Mouse (Mus musculus) embryonic facial prominence, embryonic 13.5 days (tissue): ENCODE data around the gene Pdzd7. TPM values are rescaled to one million over a fixed set of nuclear protein-coding genes. Genes with fewer than 3 reads are reported as not detected.

Experiments
- ATAC-seq: fragments of 200-750 bp; cut with Nextera tagmentation; 2 replicates; pipeline ENCODE4 v1.8.0; 2017; ENCODE audit warnings: low read depth; ENCODE audit not compliant: insufficient number of reproducible peaks, insufficient read depth, low FRiP score, low TSS enrichment
- H3K27ac ChIP-seq: fragments of 300-500 bp; sonication (generic); 2 replicates; pipeline ENCODE4 v1.5.1; 2015; ENCODE audit warnings: moderate library complexity, mild to moderate bottlenecking, inconsistent platforms
- H3K27me3 ChIP-seq: fragments of 300-500 bp; sonication (generic); 2 replicates; pipeline ENCODE4 v1.6.1; 2015; ENCODE audit warnings: mild to moderate bottlenecking, inconsistent platforms
- H3K36me3 ChIP-seq: fragments of 300-500 bp; sonication (generic); 2 replicates; pipeline ENCODE4 v1.6.1; 2015; ENCODE audit warnings: mild to moderate bottlenecking, inconsistent platforms
- H3K4me1 ChIP-seq: fragments of 300-500 bp; sonication (generic); 2 replicates; pipeline ENCODE4 v1.6.1; 2015; ENCODE audit warnings: inconsistent platforms
- H3K4me2 ChIP-seq: fragments of 300-500 bp; sonication (generic); 2 replicates; pipeline ENCODE4 v1.6.1; 2015; ENCODE audit warnings: moderate library complexity, mild to moderate bottlenecking, inconsistent platforms
- H3K4me3 ChIP-seq: fragments of 300-500 bp; sonication (generic); 2 replicates; pipeline ENCODE4 v1.5.1; 2015; ENCODE audit warnings: mild to moderate bottlenecking, inconsistent platforms
- H3K9ac ChIP-seq: fragments of 300-500 bp; sonication (generic); 2 replicates; pipeline ENCODE4 v1.6.1; 2015; ENCODE audit warnings: mild to moderate bottlenecking, inconsistent platforms
- H3K9me3 ChIP-seq: fragments of 300-500 bp; sonication (generic); 2 replicates; pipeline ENCODE4 v1.6.1; 2016; ENCODE audit warnings: inconsistent platforms
- WGBS: fragments of 180-500 bp; shearing (Covaris S2); methylation state at CpG from one replicate; pipeline ENCODE4 v1.1.7; 2015; ENCODE audit warnings: mixed read lengths; 5-methylcytosine and 5-hydroxymethylcytosine counted together
- polyA plus RNA-seq: library from polyadenylated mRNA; unstranded; fragments of >200 nt; fragmentation: Nextera tagmentation; extraction: Ambion mirVana; gene quantifications from 2 replicates; pipeline ENCODE4 v1.2.1, GENCODE M21; 2015

The Pdzd7 gene
- polyA plus RNA-seq, 1 experiment from 2014 or later, result 0.51 TPM

- ATAC-seq, result no peak
- H3K4me3 ChIP-seq, result no peak overlapping the region
- H3K36me3 ChIP-seq, result peaks cover 13% of the 10 kb centered on the region; the same call in 1 of the 2 replicates
- no peaks in the 10 kb centered on the region for H3K9me3 ChIP-seq
- no peaks in the 10 kb centered on the region for H3K27me3 ChIP-seq
- peaks cover 31% of the 10 kb centered on the region for H3K4me1 ChIP-seq
- WGBS, result 54% methylated on average over 6 of the region's 6 CpGs
- no peak overlapping the region for H3K9ac ChIP-seq
- H3K4me2 ChIP-seq, result no peak overlapping the region
- H3K27ac ChIP-seq, result no peak overlapping the region; the same call in 1 of the 2 replicates
These were observed 57.7 kb downstream of the Pdzd7 start for GRCm38 (mm10) chr19:44987851-44988250.

- peaks cover 26% of the 10 kb centered on the region for H3K4me1 ChIP-seq
- H3K27me3 ChIP-seq, result no peaks in the 10 kb centered on the region
- H3K4me2 ChIP-seq, result no peak overlapping the region
- no peak overlapping the region for H3K27ac ChIP-seq
- peaks cover 9% of the 10 kb centered on the region; the same call in 1 of the 2 replicates for H3K36me3 ChIP-seq
- H3K9me3 ChIP-seq, result no peaks in the 10 kb centered on the region
- no peak overlapping the region for H3K9ac ChIP-seq
- 71% methylated on average over 6 of the region's 6 CpGs for WGBS
- no peak for ATAC-seq
- H3K4me3 ChIP-seq, result no peak overlapping the region
These were observed 58.5 kb downstream of the Pdzd7 start for GRCm38 (mm10) chr19:44987004-44987403.

GRCm38 (mm10) chr19:44985159-44985988, 60.1 kb downstream of the Pdzd7 start:
- H3K9me3 ChIP-seq, result no peaks in the 10 kb centered on the region
- no peak for ATAC-seq
- H3K27ac ChIP-seq, result no peak overlapping the region
- no peak overlapping the region for H3K9ac ChIP-seq
- WGBS, result 56% methylated on average over 5 of the region's 5 CpGs
- H3K27me3 ChIP-seq, result no peaks in the 10 kb centered on the region
- H3K4me3 ChIP-seq, result no peak overlapping the region
- peaks cover 24% of the 10 kb centered on the region for H3K36me3 ChIP-seq
- peaks cover 14% of the 10 kb centered on the region for H3K4me1 ChIP-seq
- H3K4me2 ChIP-seq, result no peak overlapping the region

- 90% methylated on average over 4 of the region's 4 CpGs for WGBS
- ATAC-seq, result no peak
- Histone ChIP-seq H3K36me3 (peaks cover 31% of the 10 kb centered on the region), H3K27me3 (no peaks in the 10 kb centered on the region), H3K4me2 (no peak overlapping the region), H3K4me1 (peaks cover 5% of the 10 kb centered on the region; the same call in 1 of the 2 replicates), H3K9me3 (no peaks in the 10 kb centered on the region), H3K27ac (no peak overlapping the region), H3K4me3 (no peak overlapping the region), H3K9ac (no peak overlapping the region)
These were observed 61.1 kb downstream of the Pdzd7 start for GRCm38 (mm10) chr19:44984420-44984819.

- Histone ChIP-seq H3K4me2 (no peak overlapping the region), H3K27me3 (no peaks in the 10 kb centered on the region), H3K27ac (no peak overlapping the region), H3K4me1 (peaks cover 2% of the 10 kb centered on the region; the same call in 1 of the 2 replicates), H3K4me3 (no peak overlapping the region), H3K9me3 (no peaks in the 10 kb centered on the region), H3K9ac (no peak overlapping the region), H3K36me3 (peaks cover 39% of the 10 kb centered on the region)
- WGBS, result 92% methylated on average over 6 of the region's 6 CpGs
- ATAC-seq, result no peak
These were observed 62.2 kb downstream of the Pdzd7 start for GRCm38 (mm10) chr19:44983366-44983765.

- Histone ChIP-seq H3K27ac (no peak overlapping the region), H3K4me1 (no peaks in the 10 kb centered on the region), H3K4me2 (no peak overlapping the region), H3K9ac (no peak overlapping the region), H3K9me3 (no peaks in the 10 kb centered on the region), H3K36me3 (peaks cover 47% of the 10 kb centered on the region), H3K4me3 (no peak overlapping the region), H3K27me3 (no peaks in the 10 kb centered on the region)
- ATAC-seq, result no peak
- 83% methylated on average over 7 of the region's 7 CpGs for WGBS
These were observed 62.9 kb downstream of the Pdzd7 start for GRCm38 (mm10) chr19:44982477-44983115.

- 85% methylated on average over 2 of the region's 2 CpGs for WGBS
- no peak for ATAC-seq
- H3K4me2 ChIP-seq, result no peak overlapping the region
- no peaks in the 10 kb centered on the region for H3K4me1 ChIP-seq
- H3K9me3 ChIP-seq, result no peaks in the 10 kb centered on the region
- H3K27ac ChIP-seq, result no peak overlapping the region
- H3K36me3 ChIP-seq, result peaks cover 65% of the 10 kb centered on the region
- no peaks in the 10 kb centered on the region for H3K27me3 ChIP-seq
- no peak overlapping the region for H3K4me3 ChIP-seq
- H3K9ac ChIP-seq, result no peak overlapping the region
These were observed 64.7 kb downstream of the Pdzd7 start for GRCm38 (mm10) chr19:44980787-44981186.

GRCm38 (mm10) chr19:44977148-44977547, 68.4 kb downstream of the Pdzd7 start:
- H3K9ac ChIP-seq, result no peak overlapping the region
- no peaks in the 10 kb centered on the region for H3K9me3 ChIP-seq
- H3K27ac ChIP-seq, result no peak overlapping the region
- no peaks in the 10 kb centered on the region for H3K27me3 ChIP-seq
- no peaks in the 10 kb centered on the region for H3K4me1 ChIP-seq
- no peak overlapping the region for H3K4me2 ChIP-seq
- 88% methylated on average over 6 of the region's 6 CpGs for WGBS
- ATAC-seq, result no peak
- no peak overlapping the region for H3K4me3 ChIP-seq
- H3K36me3 ChIP-seq, result peaks cover 93% of the 10 kb centered on the region

Other genes starting within 250 kb of the Pdzd7 start
- gene Slf2, start 114.6 kb downstream of the Pdzd7 start, polyA plus RNA-seq, result 30.2 and 37.0 TPM in 2 replicates
- 7.1 and 7.6 TPM in 2 replicates for gene Sema4g, start 56.6 kb downstream of the Pdzd7 start, polyA plus RNA-seq
- 27.0 and 28.5 TPM in 2 replicates for gene Twnk, start 40.1 kb downstream of the Pdzd7 start, polyA plus RNA-seq
- gene Mrpl43, start 39.3 kb downstream of the Pdzd7 start, polyA plus RNA-seq, result 72.6 and 81.2 TPM in 2 replicates
- gene Lzts2, start 31.3 kb downstream of the Pdzd7 start, polyA plus RNA-seq, result 64.6 and 73.3 TPM in 2 replicates
- gene Sfxn3, start 1.8 kb upstream of the Pdzd7 start, polyA plus RNA-seq, result 32.3 and 32.5 TPM in 2 replicates
- 17.7 and 29.4 TPM in 2 replicates for gene Kazald1, start 29.5 kb upstream of the Pdzd7 start, polyA plus RNA-seq
- gene Tlx1, start 105.0 kb upstream of the Pdzd7 start, polyA plus RNA-seq, result 0.25 and 1.5 TPM in 2 replicates
- 0.17 and 0.27 TPM in 2 replicates for gene Lbx1, start 190.1 kb upstream of the Pdzd7 start, polyA plus RNA-seq